Mouse (Mus musculus) G1E-ER4 (cell line): ENCODE measurements around the gene Lrrn4. TPM values are rescaled to one million over a fixed set of nuclear protein-coding genes. Genes with fewer than 3 reads are reported as not detected.

Experiments used
- GATA1 ChIP-seq: IDR thresholded peaks from one replicate; pipeline ENCODE4 v1.8.0; 2012; ENCODE audit warnings: low read length, inconsistent platforms
- polyA plus RNA-seq: library from polyadenylated mRNA; stranded (reverse); fragments of >175 nt; gene quantifications from 2 replicates; pipeline ENCODE4 v1.2.3, GENCODE M21; 2012

The Lrrn4 gene
- polyA plus RNA-seq, 1 experiment, result not detected

DNA sequence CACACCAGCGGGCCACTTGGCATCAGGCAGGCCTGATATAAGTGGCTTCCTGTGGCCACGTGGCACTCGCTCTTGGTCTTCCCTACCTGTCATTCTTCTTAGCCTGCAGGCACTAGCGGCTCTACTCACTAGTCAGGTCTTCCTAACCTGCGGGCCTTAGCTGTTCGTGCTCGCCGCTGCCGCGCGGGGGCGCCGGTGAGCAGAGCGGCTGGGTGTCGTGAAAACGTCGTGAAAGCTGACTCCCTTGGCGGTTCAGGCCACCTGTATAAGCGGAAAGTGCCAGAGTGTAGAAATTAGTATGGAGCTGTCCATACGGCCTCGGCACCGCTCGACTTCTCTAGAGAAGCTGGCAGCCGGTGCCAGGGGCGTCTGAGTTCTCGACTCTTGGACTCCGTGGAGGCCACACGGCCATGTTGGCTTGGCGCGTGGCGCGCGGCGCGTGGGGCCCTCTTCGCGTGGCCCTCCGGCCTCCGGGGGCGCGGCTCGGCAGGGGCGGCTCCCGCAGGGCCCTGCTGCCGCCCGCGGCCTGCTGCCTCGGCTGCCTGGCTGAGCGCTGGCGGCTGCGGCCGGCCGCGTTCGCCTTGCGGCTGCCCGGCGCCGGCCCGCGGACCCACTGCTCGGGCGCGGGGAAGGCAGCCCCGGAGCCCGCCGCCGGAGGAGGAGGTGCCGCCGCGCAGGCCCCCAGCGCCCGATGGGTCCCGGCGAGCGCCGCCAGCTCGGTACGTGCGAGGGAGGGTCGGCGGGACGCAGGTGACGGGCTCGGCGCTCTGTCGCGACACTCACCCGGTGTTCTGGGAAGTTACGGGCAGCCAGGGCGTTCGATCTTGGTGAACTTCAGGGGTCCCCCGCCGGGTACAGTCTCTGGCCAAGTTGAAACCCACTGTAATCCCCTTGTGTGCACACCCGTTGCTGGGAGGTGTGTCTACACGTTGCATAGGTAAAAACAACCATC is 34.0 kb downstream of the Lrrn4 start, which contains the start of gene Crls1:
TSS of gene Crls1 (plus strand) at position 260 of the 952 bp plus-strand sequence.
- TF ChIP-seq GATA1, result no peak

DNA sequence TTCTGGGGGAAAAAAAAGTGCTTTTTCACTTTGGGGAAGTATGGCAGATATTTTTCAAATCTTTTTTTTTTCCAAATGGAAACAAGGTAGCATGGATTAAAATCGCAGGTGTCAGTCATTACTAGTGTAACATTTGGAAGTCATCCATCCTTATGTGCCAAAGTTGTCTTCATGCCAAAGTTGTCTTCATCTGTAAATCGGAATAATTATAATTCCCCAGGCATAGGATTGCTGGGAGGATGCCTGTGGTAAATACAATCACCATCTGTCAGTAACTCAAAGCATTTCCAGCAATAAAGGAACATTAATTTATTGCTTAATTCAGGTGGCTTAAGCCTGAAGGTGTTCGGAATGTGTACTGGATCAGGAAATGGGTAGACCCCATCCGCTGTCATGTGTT is 39.6 kb downstream of the Lrrn4 start:
- no peak for TF ChIP-seq GATA1

Other genes with a start within 250 kb of the Lrrn4 start
- gene Shld1, start 194.0 kb downstream of the Lrrn4 start, polyA plus RNA-seq, result 0.87 and 2.7 TPM in 2 replicates
- gene Chgb, start 99.6 kb downstream of the Lrrn4 start, polyA plus RNA-seq, result 0.11 and 0.17 TPM in 2 replicates
- 9.6 and 14.7 TPM in 2 replicates for gene Trmt6, start 64.8 kb downstream of the Lrrn4 start, polyA plus RNA-seq
- gene Mcm8, start 64.8 kb downstream of the Lrrn4 start, polyA plus RNA-seq, result 3.6 and 4.5 TPM in 2 replicates
- gene Crls1, start 34.2 kb downstream of the Lrrn4 start, polyA plus RNA-seq, result 60.3 and 76.8 TPM in 2 replicates
- not detected in 2 replicates for gene Fermt1, start 65.0 kb upstream of the Lrrn4 start, polyA plus RNA-seq